Mouse (Mus musculus) skeletal muscle tissue, adult 2 months (tissue): ENCODE measurements around the gene 4932438A13Rik.
A peak's percentile ranks its signal among the peaks of the same experiment; 100 is the strongest.

ENCODE experiments used
- DNase-seq: peaks from one replicate; pipeline ENCODE4 v3.0.0-alpha.2; 2012; ENCODE audit warnings: low read depth, low spot score

Gene 4932438A13Rik

DNA sequence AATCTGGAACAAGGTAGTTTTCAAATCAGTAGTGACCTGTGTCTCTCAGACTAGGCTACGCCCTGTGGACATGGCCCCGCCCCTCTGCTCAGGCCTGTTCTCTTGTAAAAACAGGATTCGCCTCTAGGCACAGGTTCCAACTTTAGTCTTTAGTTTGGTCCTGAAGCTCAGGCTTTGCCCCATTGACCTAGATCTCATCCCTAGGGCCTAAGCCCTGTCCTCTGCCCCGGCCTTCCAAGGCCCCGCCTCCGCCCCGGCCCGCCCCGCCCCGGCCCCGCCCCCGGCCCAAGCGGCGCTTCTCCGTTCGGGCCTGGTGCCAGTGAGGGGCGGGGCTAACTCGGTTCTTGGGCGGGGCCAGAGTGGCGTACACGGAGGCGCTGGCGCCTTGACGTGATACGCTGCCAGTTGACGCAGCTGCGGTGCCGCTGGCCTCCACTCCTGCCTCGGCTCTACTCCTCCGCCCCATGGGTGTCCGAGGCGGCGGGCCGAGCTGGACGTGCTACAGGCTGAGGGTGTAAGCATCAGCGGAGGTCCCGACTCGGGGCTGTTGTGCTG lies at the start of gene 4932438A13Rik:
4932438A13Rik (plus strand) TSS at position 384 of the 555 bp plus-strand sequence.
- peak; percentile 94 for DNase-seq

DNA sequence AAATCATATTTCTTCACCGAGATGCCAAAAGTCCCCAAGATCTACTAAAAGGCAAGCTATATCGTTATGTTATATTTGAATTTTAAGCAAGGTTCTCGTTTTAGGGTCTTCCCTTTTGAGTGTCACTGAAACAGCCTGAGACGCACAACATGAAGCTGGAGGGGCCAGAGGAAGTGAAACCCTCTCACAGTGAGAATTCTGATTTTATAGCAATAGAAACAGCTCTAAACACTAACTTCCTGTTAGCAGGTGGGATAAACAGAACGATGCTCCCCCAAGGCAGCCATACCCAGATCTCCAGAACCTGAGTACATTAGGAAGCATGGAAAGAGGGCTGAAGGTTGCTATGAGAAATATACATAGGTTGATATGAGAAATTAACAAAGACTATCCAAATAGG lies 46.3 kb upstream of the 4932438A13Rik start:
- no peak for DNase-seq

DNA sequence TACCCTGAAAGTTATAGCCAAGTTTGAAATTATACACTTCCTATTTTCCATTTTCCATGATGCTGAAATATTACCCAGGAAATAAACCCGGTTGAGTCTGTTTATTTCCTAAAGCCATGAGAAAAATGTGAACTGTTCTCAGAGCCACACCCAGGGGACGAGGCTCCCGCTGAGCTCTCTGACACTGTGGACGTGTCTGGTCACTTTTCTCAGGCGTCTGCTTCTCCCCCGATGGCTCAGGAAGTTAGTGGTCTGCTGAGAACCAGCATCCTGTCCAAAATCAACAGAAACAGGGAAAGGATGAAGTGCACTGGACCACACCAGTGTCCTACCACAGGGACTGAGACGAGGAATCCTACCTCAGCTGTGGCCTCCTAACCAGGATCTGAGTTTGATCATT lies 43.5 kb upstream of the 4932438A13Rik start:
- peak; percentile 38 for DNase-seq

DNA sequence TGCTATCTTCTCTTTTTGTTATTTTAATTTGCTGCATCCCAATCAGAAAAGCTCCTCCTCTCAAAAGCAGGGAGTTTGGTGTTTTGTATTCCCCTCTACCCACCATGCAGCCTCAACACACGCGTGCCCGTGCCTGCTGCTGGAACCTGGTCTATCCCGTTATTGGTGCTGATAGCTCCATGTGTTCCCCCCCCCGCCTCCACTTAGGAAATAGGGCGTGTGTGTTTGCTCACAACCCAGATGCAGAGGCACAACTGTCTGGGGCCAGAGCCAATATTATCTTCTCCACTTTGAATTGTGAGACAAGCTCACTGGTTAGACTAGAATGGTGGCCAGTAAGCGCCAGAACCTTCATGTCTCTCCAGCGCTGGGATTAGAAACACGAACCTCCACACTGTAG lies 41.9 kb upstream of the 4932438A13Rik start:
- DNase-seq: no peak

DNA sequence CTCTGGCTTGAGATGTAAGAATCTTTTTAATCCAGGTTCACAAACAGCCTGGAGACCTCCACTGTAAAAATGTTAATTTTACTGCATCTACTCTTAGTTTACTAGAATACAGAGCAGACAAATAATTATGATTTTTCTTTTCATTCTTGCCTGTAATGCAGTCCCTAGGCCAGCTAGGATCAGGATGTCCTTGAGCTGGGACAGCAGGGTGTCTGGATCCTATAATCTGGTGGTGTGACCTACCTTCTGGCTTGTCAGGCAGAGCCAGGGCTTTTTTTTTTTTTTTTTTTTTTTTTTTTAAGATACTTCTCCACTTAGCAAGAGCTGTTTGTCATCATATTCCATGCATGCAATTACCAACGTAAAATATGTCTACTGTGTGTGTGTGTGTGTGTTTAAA lies 37.8 kb upstream of the 4932438A13Rik start:
- no peak for DNase-seq

DNA sequence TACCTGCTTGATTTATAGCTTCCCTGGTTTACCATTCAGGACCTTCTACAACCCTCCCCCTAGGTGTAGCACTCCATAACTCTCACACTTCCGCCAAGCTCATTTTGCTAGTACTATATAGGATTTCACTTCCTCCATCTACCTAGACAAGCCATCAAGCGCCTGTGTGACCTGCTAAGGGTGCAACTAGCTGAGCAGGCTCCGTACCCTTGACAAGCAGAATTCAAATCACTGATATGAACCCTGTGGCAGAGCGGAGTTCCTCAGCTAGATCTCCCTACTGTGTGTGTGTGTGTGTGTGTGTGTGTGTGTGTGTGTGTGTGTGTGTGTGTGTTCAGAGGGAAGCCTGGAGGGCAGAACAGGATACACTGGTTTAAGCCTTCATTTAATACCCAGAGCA lies 37.4 kb upstream of the 4932438A13Rik start:
- DNase-seq: no peak

DNA sequence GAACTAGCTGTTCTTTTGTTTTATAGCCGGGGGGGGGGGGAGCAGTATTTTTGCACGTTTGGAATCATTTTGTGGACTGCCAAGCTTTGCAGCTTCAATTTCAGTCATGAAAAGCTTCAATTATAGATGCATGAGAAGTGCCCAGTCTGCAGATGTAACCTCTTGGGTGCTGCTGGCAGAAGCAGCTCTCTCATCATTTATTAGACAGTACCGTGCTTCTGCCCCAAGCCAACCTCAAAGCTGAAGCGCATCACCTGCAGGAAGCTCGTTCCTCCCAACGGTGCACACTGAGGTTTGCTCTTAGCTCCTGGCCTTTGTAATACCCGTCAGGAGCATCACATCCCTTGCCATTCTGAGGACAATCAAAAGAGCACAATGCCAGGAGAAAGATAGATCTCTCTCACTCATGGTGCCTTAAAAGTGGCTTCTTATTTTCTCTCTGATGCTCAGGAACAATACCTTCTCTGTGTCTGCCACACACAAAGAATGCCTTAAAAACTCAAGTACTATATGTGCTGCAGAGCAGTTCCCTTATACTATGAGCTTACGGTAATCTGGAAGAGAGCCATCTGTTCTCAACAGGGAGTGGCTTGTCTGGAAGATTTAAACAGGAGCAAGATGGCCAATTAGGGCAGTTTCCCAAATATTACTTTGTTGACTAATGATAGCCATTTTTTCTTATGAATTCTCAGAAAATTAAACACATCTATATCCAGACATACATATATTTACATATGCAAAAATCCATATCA lies 35.5 kb upstream of the 4932438A13Rik start:
- DNase-seq: no peak

DNA sequence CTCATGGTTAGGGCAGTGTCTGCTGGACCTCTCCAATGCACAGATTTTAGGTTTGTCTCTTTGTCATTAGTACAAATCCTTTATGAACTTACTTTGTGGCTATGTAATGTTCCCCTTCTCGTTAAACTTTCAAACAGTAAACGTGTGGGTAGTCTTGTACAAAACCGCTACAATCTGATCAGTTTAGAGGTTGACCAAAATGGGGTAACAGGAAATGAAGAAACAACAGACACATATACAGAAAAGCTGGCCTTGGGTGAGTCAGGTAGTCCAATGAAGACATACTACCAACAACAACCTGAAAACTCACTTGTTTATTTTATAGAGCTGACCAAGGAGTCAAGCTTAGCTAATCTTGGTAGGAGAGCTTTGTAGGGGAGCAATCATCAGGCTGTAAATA lies 32.7 kb upstream of the 4932438A13Rik start:
- DNase-seq: no peak

DNA sequence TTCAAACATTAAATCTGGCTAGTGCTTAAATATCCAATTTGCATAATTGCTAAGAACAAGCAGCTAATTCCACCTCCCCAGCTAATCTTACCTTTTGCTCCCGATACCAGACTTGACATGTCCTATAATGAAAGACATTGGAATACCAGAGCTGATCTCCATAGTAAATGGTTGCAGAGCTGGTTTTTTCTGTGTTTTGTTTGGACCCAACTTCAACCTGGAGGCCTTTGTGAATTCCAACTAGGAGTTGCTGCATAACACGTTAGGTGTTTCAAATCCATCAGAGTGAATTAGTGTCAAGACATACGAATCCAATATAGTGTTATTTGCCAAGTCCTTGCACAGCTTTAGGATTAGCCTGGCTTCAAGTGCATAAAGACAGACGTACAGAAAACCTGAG lies 28.5 kb upstream of the 4932438A13Rik start:
- no peak for DNase-seq

DNA sequence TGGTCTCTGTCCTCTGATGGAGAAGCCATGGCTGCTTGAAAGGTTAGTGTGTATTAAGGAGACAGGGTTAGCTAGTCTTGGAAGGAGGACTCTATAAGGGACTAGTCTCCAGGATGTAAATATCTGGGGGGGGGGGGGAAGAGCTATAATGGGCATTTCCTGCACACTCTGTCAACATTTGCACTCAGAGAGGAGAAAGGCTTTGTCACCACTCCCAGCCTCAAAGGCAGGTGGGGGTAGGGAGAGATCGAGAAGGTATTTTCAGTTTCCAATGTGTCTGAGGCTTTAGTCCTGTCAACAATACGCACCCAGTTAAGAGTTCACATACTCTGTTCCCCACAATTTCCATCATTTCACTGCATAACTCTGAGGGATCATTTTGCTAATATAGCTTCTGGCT lies 28.1 kb upstream of the 4932438A13Rik start:
- DNase-seq: no peak

DNA sequence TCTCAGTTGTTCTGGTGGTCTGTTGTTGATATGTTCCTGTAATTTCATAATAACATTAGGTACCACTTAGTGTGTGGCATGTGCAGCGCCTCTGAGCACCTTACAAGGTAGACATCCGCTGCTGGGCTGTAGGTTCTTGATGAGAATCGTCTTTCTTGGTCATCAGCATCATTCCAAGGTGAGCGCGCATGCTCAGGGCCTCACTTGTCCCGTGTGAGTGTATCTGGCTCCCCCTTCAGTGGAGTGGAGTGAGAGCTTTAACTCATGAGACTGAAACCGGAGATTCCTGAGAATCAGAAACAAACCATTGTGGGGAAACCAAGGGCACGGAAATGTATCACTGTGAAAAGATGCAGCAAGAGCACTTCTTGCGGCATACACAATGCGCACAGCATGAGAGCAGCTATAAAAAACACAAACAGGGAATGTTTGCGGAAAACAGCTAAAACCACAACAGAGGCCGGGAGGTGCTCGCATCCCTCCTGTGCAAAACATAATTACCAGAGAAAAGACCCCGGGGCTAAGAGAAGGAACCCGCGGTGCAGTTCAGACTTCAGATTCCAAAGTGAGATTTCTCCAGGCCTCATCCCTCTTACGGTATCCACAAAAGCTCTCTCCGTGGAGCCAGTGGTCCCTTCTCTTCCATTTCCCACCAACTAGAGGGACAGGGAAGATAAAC lies 27.2 kb upstream of the 4932438A13Rik start:
- DNase-seq: no peak

DNA sequence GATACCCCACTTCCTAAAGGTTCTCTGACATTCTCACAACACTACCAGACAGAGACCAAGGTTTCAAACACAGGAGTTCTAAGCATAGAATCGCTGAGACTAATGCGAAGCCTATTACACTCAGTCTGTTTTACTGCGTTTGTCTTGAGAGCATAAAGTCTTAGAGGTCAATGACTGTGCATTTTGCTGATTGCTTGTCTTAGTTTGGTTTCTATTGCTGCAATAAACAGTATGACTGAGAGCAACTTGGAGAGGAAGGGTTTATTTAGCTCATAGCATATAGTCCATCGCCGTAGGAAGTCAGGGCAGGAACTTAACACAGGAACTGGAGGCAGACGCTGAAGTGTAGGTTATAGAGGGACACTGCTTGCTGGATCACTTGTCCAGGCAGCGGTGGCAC lies 26.1 kb upstream of the 4932438A13Rik start:
- no peak for DNase-seq

DNA sequence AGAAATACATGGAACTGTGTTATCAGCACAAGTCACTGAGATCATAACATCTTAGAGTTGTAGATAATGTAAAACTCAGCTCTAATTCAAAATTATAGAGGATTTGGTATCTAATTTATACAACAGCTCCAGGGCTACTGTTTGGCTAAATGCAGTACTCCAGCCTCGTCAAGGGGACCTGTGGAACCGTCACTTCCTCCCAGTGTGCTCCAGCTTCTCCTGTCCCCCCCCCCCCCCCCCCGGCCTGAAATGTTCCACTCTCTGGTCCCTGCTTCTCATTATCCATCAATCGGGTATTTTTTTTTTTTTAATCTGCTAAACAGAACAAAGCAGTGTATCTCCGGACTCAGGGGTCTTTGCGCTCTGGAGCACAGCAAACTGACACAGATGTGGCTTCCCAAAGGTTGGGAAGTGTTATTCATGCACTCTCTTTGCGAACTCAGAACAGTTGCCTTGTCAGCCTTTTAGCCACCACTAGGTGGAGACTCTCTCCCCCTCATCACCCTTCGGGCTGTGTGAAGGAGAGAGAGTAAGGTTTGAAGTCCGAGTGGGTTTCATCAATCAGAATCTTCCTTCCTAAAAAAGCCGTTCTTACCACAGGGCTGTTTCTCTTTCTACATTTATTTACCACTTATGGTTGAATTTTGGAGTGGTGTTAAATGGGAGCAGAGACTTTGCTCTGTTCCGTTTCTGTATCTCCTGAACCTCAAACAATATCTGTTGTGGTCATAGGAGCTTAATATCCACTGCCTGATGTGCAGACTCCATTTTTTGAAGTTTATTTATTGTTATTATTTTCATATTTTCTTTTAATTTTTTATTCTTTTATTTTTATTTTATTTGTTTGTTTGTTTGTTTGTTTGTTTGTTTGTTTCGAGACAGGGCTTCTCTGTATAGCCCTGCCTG lies 22.0 kb upstream of the 4932438A13Rik start:
- DNase-seq: peak; percentile 28

DNA sequence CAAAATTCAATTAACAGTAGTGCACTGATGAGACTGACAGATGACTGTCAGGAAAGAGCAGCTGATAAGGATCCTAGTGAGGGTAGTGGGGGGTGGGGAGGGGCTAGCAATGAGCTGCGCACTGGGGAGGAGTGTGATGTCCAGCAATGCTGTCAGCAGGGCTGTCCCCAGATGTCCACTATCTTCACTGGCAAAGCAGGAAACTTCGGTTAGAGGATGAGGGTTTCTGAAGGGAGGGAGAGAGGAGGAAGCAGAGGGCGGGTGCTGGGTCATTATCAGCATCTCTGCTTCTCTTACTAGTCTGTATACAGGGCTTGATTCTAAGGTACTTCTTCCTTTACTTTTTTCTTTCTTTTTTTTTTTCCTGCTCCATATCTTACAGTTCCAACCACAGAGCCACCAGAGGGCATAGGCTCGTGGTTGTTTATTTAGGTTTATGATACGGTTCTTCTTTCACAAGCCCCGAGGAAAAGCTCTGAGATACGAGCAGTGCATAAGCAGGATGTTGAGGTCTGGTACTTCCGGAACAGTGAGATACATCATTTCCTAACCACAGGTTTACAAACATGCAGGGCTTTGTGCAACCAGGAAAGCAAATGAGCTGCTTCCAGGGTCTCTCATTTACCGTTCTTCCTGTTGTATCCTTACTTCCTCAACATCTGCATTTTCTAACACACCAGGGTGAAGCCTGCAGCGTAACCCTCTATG lies 9.0 kb upstream of the 4932438A13Rik start:
- no peak for DNase-seq

DNA sequence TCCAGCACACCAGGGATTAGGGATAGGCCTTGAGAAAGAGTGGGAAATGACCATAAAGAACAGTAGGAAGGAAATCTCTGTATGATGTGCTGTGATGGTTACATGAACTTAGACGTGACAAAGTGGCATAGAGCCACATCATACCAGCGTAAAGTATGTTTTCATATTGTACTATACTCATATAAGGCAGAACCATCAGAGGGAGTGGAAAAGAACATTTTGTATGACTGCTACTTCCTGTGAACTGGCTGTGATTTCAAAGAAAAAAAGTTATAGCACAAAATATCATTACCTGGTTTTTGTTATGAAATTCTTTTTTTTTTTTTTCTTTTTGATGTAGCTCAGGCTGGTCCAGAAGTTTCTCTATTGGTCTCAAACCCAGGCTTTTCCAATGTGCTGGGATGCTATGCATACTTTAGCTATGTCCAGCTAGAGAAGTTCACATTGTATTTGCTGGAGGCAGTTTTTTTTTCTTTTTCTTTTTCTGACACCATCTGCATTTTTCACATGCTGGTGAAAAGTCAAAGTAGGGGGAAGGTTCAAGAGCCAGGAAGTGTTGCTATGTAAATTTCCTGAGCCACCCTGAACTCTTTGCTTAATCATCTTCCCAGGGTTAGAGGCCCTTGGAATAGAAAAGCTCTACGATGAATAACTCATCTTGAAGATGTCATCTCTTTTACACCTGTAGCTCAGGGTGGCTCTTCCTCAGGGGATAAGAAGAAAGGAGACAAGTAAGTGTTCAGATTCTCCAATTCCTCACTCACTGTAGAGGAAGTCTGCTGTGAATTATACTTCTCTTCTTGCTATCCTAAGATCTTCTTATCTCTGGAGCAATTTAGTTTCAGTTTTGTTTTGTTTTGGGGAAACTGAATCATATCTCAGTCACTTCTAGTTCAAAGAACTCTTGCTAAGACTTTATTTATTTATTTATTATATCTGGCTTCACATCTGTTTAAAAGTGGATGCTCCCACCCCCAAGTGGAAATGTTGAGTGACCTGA lies 1.2 kb upstream of the 4932438A13Rik start:
- DNase-seq: no peak

DNA sequence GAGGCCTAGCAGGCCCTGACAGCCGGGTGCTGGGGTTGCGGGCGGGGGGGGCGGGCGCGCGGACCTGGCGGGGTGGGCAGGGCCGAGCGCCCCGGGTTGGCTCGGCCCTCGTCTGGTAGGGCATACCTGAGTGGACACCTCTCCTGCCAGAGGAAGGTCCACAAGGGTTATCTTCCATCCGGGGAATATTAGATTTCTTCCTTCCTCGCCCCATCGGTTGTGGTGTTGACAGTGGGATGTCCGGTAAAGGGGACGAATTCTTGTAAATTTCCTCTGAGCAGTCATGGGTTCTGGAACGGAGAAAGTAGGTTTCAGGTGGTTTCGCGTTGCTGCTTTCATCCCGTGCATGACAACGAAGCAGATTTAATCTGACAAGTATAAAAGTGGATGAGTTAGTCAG lies 523 bp downstream of the 4932438A13Rik start:
- no peak for DNase-seq

DNA sequence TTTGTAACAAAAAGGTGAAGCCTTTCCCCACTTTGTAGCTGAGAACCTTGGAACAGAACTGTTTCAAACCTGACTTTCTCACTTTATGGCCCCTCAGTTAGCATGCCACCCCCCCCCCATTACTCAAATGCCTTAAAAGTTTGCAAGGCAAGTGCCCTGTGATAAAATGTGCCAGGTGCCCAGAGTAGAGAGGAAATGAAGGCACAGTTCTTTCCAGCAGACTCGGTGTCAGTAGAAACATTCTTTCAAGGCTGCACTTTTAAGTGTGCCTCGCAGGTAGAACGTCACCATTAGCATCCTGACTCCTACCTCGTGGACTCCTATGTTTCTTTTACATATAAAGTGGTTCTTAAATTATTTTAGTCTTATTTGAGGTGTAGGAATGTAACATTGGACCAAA lies 977 bp downstream of the 4932438A13Rik start:
- DNase-seq: no peak

DNA sequence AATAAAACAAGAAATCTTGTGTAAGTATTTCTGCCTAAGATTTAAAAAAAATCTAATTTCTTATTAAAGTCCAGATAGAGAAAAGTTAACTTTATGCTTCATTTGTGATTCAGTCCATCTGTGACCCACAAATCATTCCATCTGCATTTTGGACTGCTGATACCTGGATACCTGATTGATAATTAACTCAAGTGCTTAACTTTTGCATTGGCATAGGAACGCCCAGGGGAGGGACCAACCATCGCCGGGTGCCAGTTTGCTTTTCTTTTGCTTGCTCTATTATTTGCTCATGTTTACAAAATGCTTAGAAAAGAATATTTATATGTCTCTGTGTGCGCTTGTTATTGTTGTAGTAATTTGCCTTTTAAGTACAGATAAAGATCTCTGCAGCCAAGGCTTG lies 1.6 kb downstream of the 4932438A13Rik start:
- no peak for DNase-seq

DNA sequence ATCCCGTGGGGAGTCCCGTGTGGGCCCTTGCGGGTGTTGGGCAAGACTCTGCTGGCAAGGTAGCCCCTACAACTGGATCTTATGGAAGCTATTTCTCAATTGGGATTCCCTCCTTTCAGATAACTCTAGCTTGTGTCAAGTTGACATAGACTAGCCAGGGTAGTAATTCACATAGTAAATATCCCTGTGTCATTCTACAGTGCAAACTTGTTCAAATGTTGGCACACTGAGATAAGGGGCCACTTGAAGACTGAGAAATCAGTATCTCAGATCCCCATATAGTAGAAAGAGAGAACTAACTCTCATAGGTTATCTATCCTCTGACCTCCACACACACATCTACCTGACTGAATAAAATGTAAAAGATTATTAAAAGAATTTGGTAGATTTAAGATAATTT lies 42.5 kb downstream of the 4932438A13Rik start:
- DNase-seq: no peak

DNA sequence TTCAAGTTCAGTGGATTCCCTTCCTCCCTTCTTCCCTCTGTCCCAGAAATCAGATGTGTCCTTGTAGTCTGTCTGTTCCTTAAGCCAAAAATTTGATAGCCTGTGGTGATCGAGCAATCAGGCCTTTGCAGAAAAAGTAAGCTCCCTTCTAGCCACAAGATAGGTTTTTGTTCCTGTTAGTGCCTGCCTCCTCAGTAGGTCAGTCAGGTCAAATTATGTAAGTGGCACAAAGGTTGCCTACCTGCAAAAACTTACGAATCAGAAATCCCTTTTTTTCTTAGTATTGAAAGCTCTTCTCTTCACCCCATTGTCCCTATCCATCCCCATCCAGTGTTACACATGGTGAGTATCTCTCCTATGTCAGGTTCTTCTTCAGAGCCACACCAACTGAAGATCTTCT lies 54.9 kb downstream of the 4932438A13Rik start:
- no peak for DNase-seq
